Mouse (Mus musculus): ENCODE results near the gene Wdr46.

DNA sequence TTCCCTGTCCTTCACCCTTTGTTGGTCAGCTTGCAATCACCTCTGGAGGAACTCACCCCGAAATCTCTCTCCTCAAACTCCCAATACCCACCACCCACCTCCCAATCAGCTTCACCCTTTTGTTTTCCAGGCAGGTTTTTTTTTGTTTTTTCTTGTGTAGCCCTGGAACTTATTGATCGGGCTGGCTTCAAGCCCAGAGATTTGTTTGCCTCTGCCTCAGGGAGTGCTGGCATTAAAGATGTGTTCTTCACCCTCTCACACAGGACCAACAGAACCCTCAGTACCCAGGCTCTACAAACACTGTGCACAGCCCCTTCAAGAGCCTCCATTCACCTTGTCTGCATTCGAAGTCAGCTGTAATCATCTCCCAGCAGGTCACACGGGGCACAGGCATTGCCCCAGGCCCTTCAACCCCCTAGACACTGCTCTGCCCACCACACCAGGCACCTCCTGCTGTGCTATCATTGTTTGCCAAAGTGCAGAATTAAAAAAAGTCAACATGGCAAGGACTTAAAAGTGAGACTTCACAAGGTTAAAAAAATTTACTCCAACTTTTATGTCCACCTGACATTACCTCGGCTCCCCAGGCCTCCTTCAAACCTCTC lies 13.6 kb downstream of the Wdr46 start:
- no peak for TF ChIP-seq CTCF (IDR thresholded peaks at IDR 0.05; ENCODE audit: control insufficient read depth, insufficient read depth, low read length)
- TF ChIP-seq POLR2A (IDR thresholded peaks at IDR 0.05; ENCODE audit: borderline replicate concordance, control insufficient read depth, low read depth, low read length) = no peak

All from bone marrow, adult 2 months (tissue).